Mouse (Mus musculus): Measurements from ENCODE around the gene Pcnx. TPM values are rescaled to one million over a fixed set of nuclear protein-coding genes. Genes with fewer than 3 reads are reported as not detected.

Pcnx gene
- total RNA-seq, 2 experiments from 2014 or later: 103 to 119 TPM

DNA sequence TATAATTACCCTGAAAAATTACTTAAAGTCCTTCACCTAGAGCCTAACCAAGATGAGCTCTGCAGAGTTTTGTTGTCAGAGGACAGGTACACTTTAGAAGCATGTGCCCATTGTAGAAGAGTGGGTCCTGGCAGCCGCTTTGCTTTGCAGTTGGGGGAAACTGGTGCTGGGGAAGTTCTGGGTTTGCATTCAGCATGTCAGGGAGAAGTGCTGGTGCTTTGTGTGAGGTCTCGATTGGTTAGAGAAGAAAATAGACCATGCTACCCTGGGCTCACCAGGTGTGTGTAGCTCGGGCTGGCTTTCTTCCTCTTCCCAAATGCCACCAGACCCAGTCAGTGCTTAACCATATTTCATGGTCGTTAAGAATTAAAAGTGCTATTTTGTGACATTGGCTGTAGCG, 25.2 kb downstream of the Pcnx start:
- intact Hi-C loops (cut with DNase I): no loop called here
- no peak for DNase-seq (ENCODE audit: low spot score in 2 of 2)

- DNase-seq (ENCODE audit: low spot score in 2 of 2): no peak
Observed at GRCm38 (mm10) chr12:81885982-81886381, 26.2 kb downstream of the Pcnx start.

GRCm38 (mm10) chr12:81888954-81889353, 29.1 kb downstream of the Pcnx start:
- intact Hi-C loops (cut with DNase I): no loop called here
- no peak for DNase-seq (ENCODE audit: low spot score in 2 of 2)

More at GRCm38 (mm10) chr12:81885982-81886381, 26.2 kb downstream of the Pcnx start:
- intact Hi-C loops (cut with DNase I): no loop called here

- no peak for DNase-seq (ENCODE audit: low spot score in 2 of 2)
- intact Hi-C loops (cut with DNase I): no loop called here
Observed at GRCm38 (mm10) chr12:81891946-81892345, 32.1 kb downstream of the Pcnx start.

DNA sequence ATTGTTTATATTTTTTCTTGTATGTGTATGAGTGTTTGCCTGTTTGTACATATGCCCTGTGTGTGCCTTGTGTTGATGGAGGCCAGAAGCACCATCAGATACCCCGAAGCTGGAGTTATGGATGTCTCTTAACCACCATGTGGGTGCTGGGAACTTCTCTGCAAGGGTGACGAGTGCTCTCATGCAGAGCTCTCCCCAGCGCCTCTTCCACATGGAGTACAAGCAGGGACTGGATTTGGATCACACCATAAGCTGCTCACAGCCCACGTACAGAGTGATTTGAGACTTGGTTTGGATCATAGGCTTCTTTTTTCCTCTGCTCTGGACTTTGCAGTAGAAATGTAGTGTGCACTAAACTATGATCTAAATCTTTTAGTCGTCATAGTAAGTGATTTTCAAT, 34.5 kb downstream of the Pcnx start:
- peak; percentile 40 to 43 for DNase-seq (ENCODE audit: low spot score in 2 of 2)
- intact Hi-C loops (cut with DNase I): no loop called here

GRCm38 (mm10) chr12:81895986-81896385, 36.2 kb downstream of the Pcnx start:
- intact Hi-C loops (cut with DNase I): no loop called here

GRCm38 (mm10) chr12:81904456-81904855, 44.6 kb downstream of the Pcnx start:
- DNase-seq (ENCODE audit: low spot score in 2 of 2): no peak
- intact Hi-C loops (cut with DNase I): no loop called here

More at GRCm38 (mm10) chr12:81895986-81896385, 36.2 kb downstream of the Pcnx start:
- DNase-seq (ENCODE audit: low spot score in 2 of 2): no peak

- DNase-seq (ENCODE audit: low spot score in 2 of 2): no peak
- intact Hi-C loops (cut with DNase I): no loop called here
Observed at GRCm38 (mm10) chr12:81905865-81906264, 46.0 kb downstream of the Pcnx start.

DNA sequence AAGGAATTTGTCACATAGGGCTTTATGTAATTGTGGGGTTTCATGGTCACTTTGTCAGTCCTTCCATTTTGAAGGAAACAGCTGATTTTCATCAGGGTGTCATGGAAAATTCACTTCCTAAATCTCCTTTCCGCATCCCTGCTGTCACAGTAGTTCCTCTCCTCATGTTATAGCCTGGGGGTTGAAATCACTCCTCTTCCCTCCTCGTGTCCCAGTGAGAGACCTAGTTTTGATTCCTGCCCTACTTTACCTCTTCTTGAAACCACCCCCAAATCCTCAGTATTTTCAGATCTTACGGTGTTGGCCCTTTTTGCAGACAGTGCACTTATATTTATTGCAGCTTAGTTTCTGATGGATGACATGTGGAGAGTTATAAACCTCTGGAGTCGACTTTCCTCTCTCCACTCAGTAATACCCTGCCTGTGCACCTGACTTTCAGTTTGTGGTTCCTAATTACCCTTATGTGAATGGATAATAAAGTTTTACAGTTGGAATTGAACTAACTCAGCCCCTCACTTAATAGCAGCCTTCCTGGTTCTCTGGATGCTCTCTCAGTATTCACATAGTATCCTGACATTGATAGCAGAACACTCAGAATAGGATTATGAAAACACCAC, 48.0 kb downstream of the Pcnx start:
- intact Hi-C loops (cut with DNase I): no loop called here
- DNase-seq (ENCODE audit: low spot score in 2 of 2): no peak

DNA sequence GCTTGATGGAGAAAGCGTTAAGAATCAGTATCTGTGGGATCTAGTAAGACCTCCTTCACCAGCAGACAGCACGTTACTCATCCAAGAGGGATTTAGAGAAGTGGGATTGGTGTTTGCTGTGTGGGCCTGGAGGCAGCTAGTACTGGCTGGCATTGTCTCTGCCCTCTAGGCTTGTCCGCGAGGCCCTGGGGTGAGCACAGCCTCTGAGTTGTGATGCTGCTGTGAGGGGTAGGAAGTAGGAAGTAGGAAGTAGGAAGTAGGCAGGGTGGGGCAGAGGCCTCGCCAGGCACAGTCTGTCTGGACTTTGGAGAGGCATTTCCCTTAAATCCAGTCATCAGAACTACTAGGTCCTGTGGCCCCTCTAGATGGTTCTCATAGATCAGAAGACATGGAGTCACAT, 50.6 kb downstream of the Pcnx start:
- no peak for DNase-seq (ENCODE audit: low spot score in 2 of 2)
- intact Hi-C loops (cut with DNase I): no loop called here

DNA sequence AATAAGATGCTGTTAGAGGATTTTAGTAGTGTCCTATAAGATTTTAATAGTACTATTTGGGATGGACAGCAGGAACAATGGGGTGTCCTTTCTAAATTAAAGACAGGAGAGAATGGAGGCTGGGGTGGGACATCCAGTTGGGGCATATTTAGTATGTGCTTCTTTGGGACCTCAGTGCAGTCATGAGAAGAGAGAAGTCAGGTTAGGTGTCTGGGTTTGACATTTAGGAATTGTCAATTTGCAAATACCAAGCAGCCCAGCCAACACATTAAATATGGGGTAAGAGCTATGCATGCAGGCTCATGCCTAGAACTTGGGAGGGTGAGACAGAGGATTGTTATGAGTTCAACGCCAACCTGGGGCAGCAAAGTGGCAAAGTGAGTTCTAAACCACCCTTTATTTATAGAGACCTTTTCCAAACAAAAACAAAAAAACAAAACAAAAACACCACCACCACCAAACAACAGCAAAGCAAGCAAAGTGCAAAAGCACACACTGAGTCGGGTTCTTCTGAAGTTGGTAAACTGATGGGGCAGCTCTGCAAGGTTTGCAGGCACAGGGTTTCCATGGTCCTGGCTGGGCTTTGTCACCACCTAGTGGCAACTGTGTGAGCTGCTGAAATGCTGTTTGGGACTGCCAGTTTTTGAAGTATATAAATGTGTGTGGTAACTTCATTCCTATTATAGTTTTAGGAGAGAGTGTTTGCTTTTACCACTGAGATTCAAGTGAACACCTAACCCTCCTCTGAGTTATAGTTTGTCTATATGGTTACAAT, 55.5 kb downstream of the Pcnx start:
- intact Hi-C loops (cut with DNase I): loop anchor here (1.0 to 5.0 kb wide), 2 partner anchors 53 to 119 kb away; partner anchors contain the start of gene Pcnx
- peak; percentile 79 to 83 for DNase-seq (ENCODE audit: low spot score in 2 of 2)

DNA sequence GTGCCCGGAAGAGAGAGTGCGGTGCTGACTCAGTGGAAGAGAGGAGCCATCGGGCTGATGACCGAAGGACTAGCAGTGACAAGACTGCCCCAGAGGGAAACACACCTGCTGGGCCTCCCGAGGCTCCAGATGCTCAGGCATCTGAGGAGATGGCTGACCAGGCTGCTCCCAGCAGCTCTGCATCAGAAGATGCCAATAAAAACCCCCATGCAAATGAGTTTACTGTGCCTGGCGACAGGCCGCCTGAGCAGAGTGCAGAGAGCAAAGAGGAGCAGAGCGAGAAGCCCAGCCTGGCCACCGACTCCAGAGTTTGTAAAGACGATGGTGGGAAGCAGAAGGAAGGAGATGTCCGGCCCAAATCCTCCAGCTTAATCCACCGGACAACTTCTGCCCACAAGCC, 58.5 kb downstream of the Pcnx start:
- no peak for DNase-seq (ENCODE audit: low spot score in 2 of 2)
- intact Hi-C loops (cut with DNase I): loop anchor here (5.0 kb wide), 1 partner anchor 56 kb away; the partner anchor contains the start of gene Pcnx

GRCm38 (mm10) chr12:81918886-81919285, 59.1 kb downstream of the Pcnx start:
- DNase-seq (ENCODE audit: low spot score in 2 of 2): no peak
- intact Hi-C loops (cut with DNase I): loop anchor here (5.0 kb wide), 1 partner anchor 57 kb away; the partner anchor contains the start of gene Pcnx

DNA sequence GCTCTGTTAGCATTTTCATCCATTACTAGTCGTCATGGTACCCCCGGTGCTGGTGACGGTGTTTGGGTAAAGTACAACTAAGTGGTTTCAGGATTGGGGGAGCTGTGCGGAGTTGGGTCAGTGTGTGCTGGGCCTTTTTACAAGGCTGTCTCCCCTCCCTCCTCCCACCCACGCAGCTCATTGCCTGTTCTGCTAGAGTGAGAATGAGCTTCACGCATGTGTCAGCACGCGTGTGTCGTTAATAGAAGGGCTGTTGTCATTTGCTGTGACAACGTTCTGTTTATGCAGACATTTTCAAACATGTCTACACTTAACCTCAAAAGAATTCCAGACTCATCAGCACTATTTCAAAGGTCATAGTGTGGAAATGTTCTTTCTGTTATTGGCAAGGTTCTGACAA, 60.2 kb downstream of the Pcnx start:
- DNase-seq (ENCODE audit: low spot score in 2 of 2): no peak
- intact Hi-C loops (cut with DNase I): no loop called here

GRCm38 (mm10) chr12:81920614-81921013, 60.8 kb downstream of the Pcnx start:
- intact Hi-C loops (cut with DNase I): no loop called here
- DNase-seq (ENCODE audit: low spot score in 2 of 2): no peak

DNA sequence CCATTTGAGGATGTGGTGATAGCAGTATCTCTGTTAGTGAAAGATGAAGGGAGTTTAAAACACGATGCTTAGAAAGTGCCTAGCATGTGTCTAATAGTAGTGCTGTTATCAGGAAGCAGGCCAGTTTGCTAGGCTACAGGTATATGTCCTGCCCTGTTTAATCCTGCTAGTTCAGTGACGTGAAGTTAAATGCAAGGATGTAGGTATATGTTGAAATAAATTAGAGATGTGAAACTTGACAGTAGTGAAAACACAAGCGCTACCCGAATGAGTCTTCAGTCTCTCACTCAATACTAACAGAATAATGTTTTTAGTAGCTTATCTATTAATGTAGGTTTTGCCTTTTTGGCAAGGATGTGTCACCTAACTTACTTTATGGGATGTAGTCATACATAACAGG, 62.0 kb downstream of the Pcnx start:
- intact Hi-C loops (cut with DNase I): no loop called here
- DNase-seq (ENCODE audit: low spot score in 2 of 2): no peak

GRCm38 (mm10) chr12:81922838-81923237, 63.0 kb downstream of the Pcnx start:
- intact Hi-C loops (cut with DNase I): no loop called here
- no peak for DNase-seq (ENCODE audit: low spot score in 2 of 2)

DNA sequence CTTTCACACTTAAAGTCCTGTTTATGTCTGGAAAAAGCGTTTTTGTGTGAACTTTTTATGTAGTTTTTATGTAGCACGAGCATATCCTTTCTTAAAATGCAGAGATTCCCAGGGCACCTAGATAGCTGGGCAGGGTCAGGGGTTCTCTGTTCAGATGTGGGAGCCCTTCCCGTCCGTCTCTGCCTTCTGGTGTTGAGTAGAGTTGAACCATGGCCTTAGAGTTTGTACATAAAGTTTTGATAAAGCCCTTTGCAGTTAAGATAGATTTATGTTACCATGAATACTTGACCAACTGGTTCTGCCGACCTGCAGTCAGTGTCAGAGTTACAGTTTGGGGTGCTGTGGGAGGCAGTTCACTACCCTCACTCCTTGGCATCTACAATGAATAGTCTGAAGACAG, 67.3 kb downstream of the Pcnx start:
- no peak for DNase-seq (ENCODE audit: low spot score in 2 of 2)
- intact Hi-C loops (cut with DNase I): no loop called here

GRCm38 (mm10) chr12:81927643-81928381, 68.0 kb downstream of the Pcnx start:
- peak in 1 of 2 experiments; percentile 52 for DNase-seq (ENCODE audit: low spot score in 2 of 2)
- intact Hi-C loops (cut with DNase I): no loop called here

DNA sequence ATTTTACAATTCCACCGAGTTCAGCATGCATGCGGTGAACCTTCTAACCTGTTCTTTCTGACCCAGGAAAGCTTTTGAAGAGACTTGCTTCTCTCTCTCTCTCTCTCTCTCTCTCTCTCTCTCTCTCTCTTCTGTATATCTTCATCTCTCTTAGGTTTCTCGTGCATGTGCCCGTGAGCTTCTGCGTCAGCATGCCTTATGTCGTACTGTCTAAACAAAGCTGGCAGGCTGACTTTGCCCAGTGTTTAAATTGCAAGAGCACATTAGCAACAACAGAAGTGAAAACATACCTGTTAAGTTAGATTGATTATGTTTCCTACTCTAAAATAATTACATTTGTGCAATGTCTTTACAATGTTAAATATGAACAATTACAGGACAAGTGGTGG, 68.6 kb downstream of the Pcnx start:
- no peak for DNase-seq (ENCODE audit: low spot score in 2 of 2)
- intact Hi-C loops (cut with DNase I): no loop called here
